Mouse (Mus musculus): ENCODE data around the gene Wdr70. TPM values are rescaled to one million over a fixed set of nuclear protein-coding genes. Genes with fewer than 3 reads are reported as not detected.

Wdr70 gene
- polyA plus RNA-seq, 1 experiment from 2014 or later, result 37.5 TPM

GRCm38 (mm10) chr15:8005506-8005905 is 93.5 kb downstream of the Wdr70 start:
- WGBS, result 46% methylated on average over 5 of the region's 5 CpGs
- Histone ChIP-seq H3K4me3 (ENCODE audit: low read length) (no peak overlapping the region), H3K27me3 (ENCODE audit: control insufficient read depth, insufficient read depth, low read length) (no peaks in the 10 kb centered on the region), H3K4me2 (ENCODE audit: low read depth, low read length) (no peak overlapping the region), H3K36me3 (ENCODE audit: control insufficient read depth, insufficient read depth) (no peaks in the 10 kb centered on the region), H3K27ac (ENCODE audit: low read length) (no peak overlapping the region), H3K9me3 (replicated peaks; ENCODE audit: control insufficient read depth, low read length) (no peaks in the 10 kb centered on the region), H3K9ac (ENCODE audit: low read length) (no peak overlapping the region), H3K4me1 (ENCODE audit: control insufficient read depth, insufficient read depth, low read length) (no peaks in the 10 kb centered on the region; the same call in 1 of the 2 replicates)
- ATAC-seq (replicated peaks; ENCODE audit: extremely low read depth, insufficient read depth, low FRiP score), result no peak

- H3K4me3 ChIP-seq (ENCODE audit: low read length), result no peak overlapping the region
- no peaks in the 10 kb centered on the region; the same call in 1 of the 2 replicates for H3K4me1 ChIP-seq (ENCODE audit: control insufficient read depth, insufficient read depth, low read length)
- H3K9me3 ChIP-seq (replicated peaks; ENCODE audit: control insufficient read depth, low read length), result no peaks in the 10 kb centered on the region
- WGBS, result 81% methylated on average over 8 of the region's 8 CpGs
- H3K4me2 ChIP-seq (ENCODE audit: low read depth, low read length), result no peak overlapping the region
- H3K9ac ChIP-seq (ENCODE audit: low read length), result no peak overlapping the region
- ATAC-seq (replicated peaks; ENCODE audit: extremely low read depth, insufficient read depth, low FRiP score), result no peak
- no peaks in the 10 kb centered on the region for H3K36me3 ChIP-seq (ENCODE audit: control insufficient read depth, insufficient read depth)
- H3K27me3 ChIP-seq (ENCODE audit: control insufficient read depth, insufficient read depth, low read length), result no peaks in the 10 kb centered on the region
- no peak overlapping the region for H3K27ac ChIP-seq (ENCODE audit: low read length)
Measured at GRCm38 (mm10) chr15:8003789-8004188, 95.2 kb downstream of the Wdr70 start.

GRCm38 (mm10) chr15:7998843-7999546 is 100.0 kb downstream of the Wdr70 start:
- Histone ChIP-seq H3K4me1 (ENCODE audit: control insufficient read depth, insufficient read depth, low read length) (no peaks in the 10 kb centered on the region), H3K9me3 (replicated peaks; ENCODE audit: control insufficient read depth, low read length) (no peaks in the 10 kb centered on the region), H3K9ac (ENCODE audit: low read length) (no peak overlapping the region), H3K27me3 (ENCODE audit: control insufficient read depth, insufficient read depth, low read length) (no peaks in the 10 kb centered on the region), H3K4me3 (ENCODE audit: low read length) (no peak overlapping the region), H3K36me3 (ENCODE audit: control insufficient read depth, insufficient read depth) (no peaks in the 10 kb centered on the region), H3K4me2 (ENCODE audit: low read depth, low read length) (no peak overlapping the region), H3K27ac (ENCODE audit: low read length) (no peak overlapping the region)
- WGBS, result 57% methylated on average over 14 of the region's 14 CpGs
- no peak for ATAC-seq (replicated peaks; ENCODE audit: extremely low read depth, insufficient read depth, low FRiP score)

- no peak overlapping the region for H3K9ac ChIP-seq (ENCODE audit: low read length)
Measured at GRCm38 (mm10) chr15:7998095-7998494, 100.9 kb downstream of the Wdr70 start.

GRCm38 (mm10) chr15:7993721-7994120 is 105.3 kb downstream of the Wdr70 start:
- 50% methylated on average over 6 of the region's 6 CpGs for WGBS
- H3K4me3 ChIP-seq (ENCODE audit: low read length), result no peak overlapping the region
- no peak overlapping the region for H3K9ac ChIP-seq (ENCODE audit: low read length)
- H3K9me3 ChIP-seq (replicated peaks; ENCODE audit: control insufficient read depth, low read length), result no peaks in the 10 kb centered on the region
- H3K27me3 ChIP-seq (ENCODE audit: control insufficient read depth, insufficient read depth, low read length), result no peaks in the 10 kb centered on the region
- H3K27ac ChIP-seq (ENCODE audit: low read length), result no peak overlapping the region
- no peaks in the 10 kb centered on the region for H3K36me3 ChIP-seq (ENCODE audit: control insufficient read depth, insufficient read depth)
- no peak overlapping the region for H3K4me2 ChIP-seq (ENCODE audit: low read depth, low read length)
- H3K4me1 ChIP-seq (ENCODE audit: control insufficient read depth, insufficient read depth, low read length), result no peaks in the 10 kb centered on the region
- no peak for ATAC-seq (replicated peaks; ENCODE audit: extremely low read depth, insufficient read depth, low FRiP score)

More at GRCm38 (mm10) chr15:7998095-7998494, 100.9 kb downstream of the Wdr70 start:
- 69% methylated on average over 2 of the region's 2 CpGs for WGBS
- no peak for ATAC-seq (replicated peaks; ENCODE audit: extremely low read depth, insufficient read depth, low FRiP score)
- no peaks in the 10 kb centered on the region for H3K4me1 ChIP-seq (ENCODE audit: control insufficient read depth, insufficient read depth, low read length)
- no peak overlapping the region for H3K27ac ChIP-seq (ENCODE audit: low read length)
- H3K4me3 ChIP-seq (ENCODE audit: low read length), result no peak overlapping the region
- H3K4me2 ChIP-seq (ENCODE audit: low read depth, low read length), result no peak overlapping the region
- no peaks in the 10 kb centered on the region for H3K36me3 ChIP-seq (ENCODE audit: control insufficient read depth, insufficient read depth)
- no peaks in the 10 kb centered on the region for H3K9me3 ChIP-seq (replicated peaks; ENCODE audit: control insufficient read depth, low read length)
- H3K27me3 ChIP-seq (ENCODE audit: control insufficient read depth, insufficient read depth, low read length), result no peaks in the 10 kb centered on the region

- H3K27me3 ChIP-seq (ENCODE audit: control insufficient read depth, insufficient read depth, low read length), result no peaks in the 10 kb centered on the region
- no peak overlapping the region for H3K27ac ChIP-seq (ENCODE audit: low read length)
- no peak for ATAC-seq (replicated peaks; ENCODE audit: extremely low read depth, insufficient read depth, low FRiP score)
- no peak overlapping the region for H3K4me3 ChIP-seq (ENCODE audit: low read length)
- no peaks in the 10 kb centered on the region for H3K9me3 ChIP-seq (replicated peaks; ENCODE audit: control insufficient read depth, low read length)
- no peak overlapping the region for H3K9ac ChIP-seq (ENCODE audit: low read length)
- no peak overlapping the region for H3K4me2 ChIP-seq (ENCODE audit: low read depth, low read length)
- no peaks in the 10 kb centered on the region for H3K36me3 ChIP-seq (ENCODE audit: control insufficient read depth, insufficient read depth)
- H3K4me1 ChIP-seq (ENCODE audit: control insufficient read depth, insufficient read depth, low read length), result no peaks in the 10 kb centered on the region
Measured at GRCm38 (mm10) chr15:7990101-7990500, 108.9 kb downstream of the Wdr70 start.

GRCm38 (mm10) chr15:7987374-7987773 is 111.6 kb downstream of the Wdr70 start:
- no peaks in the 10 kb centered on the region for H3K9me3 ChIP-seq (replicated peaks; ENCODE audit: control insufficient read depth, low read length)
- no peaks in the 10 kb centered on the region for H3K4me1 ChIP-seq (ENCODE audit: control insufficient read depth, insufficient read depth, low read length)
- H3K4me2 ChIP-seq (ENCODE audit: low read depth, low read length), result no peak overlapping the region
- H3K4me3 ChIP-seq (ENCODE audit: low read length), result no peak overlapping the region
- WGBS, result 87% methylated on average over 8 of the region's 8 CpGs
- no peaks in the 10 kb centered on the region for H3K27me3 ChIP-seq (ENCODE audit: control insufficient read depth, insufficient read depth, low read length)
- ATAC-seq (replicated peaks; ENCODE audit: extremely low read depth, insufficient read depth, low FRiP score), result no peak
- no peak overlapping the region for H3K27ac ChIP-seq (ENCODE audit: low read length)
- H3K9ac ChIP-seq (ENCODE audit: low read length), result no peak overlapping the region
- no peaks in the 10 kb centered on the region for H3K36me3 ChIP-seq (ENCODE audit: control insufficient read depth, insufficient read depth)

- no peak overlapping the region for H3K9ac ChIP-seq (ENCODE audit: low read length)
- no peak overlapping the region for H3K4me2 ChIP-seq (ENCODE audit: low read depth, low read length)
- H3K4me3 ChIP-seq (ENCODE audit: low read length), result no peak overlapping the region
- no peaks in the 10 kb centered on the region for H3K9me3 ChIP-seq (replicated peaks; ENCODE audit: control insufficient read depth, low read length)
- no peak overlapping the region for H3K27ac ChIP-seq (ENCODE audit: low read length)
- 71% methylated on average over 6 of the region's 6 CpGs for WGBS
- H3K4me1 ChIP-seq (ENCODE audit: control insufficient read depth, insufficient read depth, low read length), result no peaks in the 10 kb centered on the region
- no peaks in the 10 kb centered on the region for H3K36me3 ChIP-seq (ENCODE audit: control insufficient read depth, insufficient read depth)
- ATAC-seq (replicated peaks; ENCODE audit: extremely low read depth, insufficient read depth, low FRiP score), result no peak
- no peaks in the 10 kb centered on the region for H3K27me3 ChIP-seq (ENCODE audit: control insufficient read depth, insufficient read depth, low read length)
Measured at GRCm38 (mm10) chr15:7986274-7986673, 112.7 kb downstream of the Wdr70 start.

- Histone ChIP-seq H3K27me3 (ENCODE audit: control insufficient read depth, insufficient read depth, low read length) (no peaks in the 10 kb centered on the region), H3K4me1 (ENCODE audit: control insufficient read depth, insufficient read depth, low read length) (no peaks in the 10 kb centered on the region)
- WGBS, result 89% methylated on average over 1 of the region's 1 CpGs
Measured at GRCm38 (mm10) chr15:7978640-7979039, 120.4 kb downstream of the Wdr70 start.

More at GRCm38 (mm10) chr15:7978640-7979039, 120.4 kb downstream of the Wdr70 start:
- ATAC-seq (replicated peaks; ENCODE audit: extremely low read depth, insufficient read depth, low FRiP score), result no peak
- no peak overlapping the region for H3K4me3 ChIP-seq (ENCODE audit: low read length)
- H3K27ac ChIP-seq (ENCODE audit: low read length), result no peak overlapping the region
- no peak overlapping the region for H3K4me2 ChIP-seq (ENCODE audit: low read depth, low read length)
- H3K36me3 ChIP-seq (ENCODE audit: control insufficient read depth, insufficient read depth), result peaks cover 3% of the 10 kb centered on the region
- no peaks in the 10 kb centered on the region for H3K9me3 ChIP-seq (replicated peaks; ENCODE audit: control insufficient read depth, low read length)
- no peak overlapping the region for H3K9ac ChIP-seq (ENCODE audit: low read length)
